Mouse (Mus musculus): ENCODE measurements around the gene Scamp4. TPM values are rescaled to one million over a fixed set of nuclear protein-coding genes. Genes with fewer than 3 reads are reported as not detected.
A peak's percentile ranks its signal among the peaks of the same experiment; 100 is the strongest.
"Not testable (repeated sequence)": the region's sequence is repeated elsewhere in the genome, so short reads cannot be mapped to it uniquely, and the experiment has no call there.

Scamp4 gene
- total RNA-seq, 4 experiments from 2014 or later = 58.7 to 79.9 (median 70.3) TPM

DNA sequence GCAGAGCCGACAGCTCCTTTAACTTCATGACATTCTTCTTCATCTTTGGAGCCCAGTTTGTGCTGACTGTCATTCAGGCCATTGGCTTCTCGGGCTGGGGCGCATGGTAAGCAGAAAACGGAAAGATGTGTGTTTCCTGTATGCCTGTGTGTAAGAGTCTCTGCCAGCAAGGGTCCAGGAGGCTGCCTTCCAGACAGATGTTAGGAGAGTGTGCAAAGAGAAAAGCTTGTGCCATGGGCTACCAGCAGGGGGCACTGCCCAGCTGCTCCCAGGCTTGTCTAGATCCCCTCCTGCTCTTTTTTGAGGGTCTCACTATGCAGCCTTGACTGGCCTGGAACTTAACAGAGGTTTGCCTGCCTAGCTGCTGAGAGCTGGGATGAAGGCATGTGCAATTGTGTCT, 8.4 kb downstream of the Scamp4 start:
- DNase-seq = no peak

DNA sequence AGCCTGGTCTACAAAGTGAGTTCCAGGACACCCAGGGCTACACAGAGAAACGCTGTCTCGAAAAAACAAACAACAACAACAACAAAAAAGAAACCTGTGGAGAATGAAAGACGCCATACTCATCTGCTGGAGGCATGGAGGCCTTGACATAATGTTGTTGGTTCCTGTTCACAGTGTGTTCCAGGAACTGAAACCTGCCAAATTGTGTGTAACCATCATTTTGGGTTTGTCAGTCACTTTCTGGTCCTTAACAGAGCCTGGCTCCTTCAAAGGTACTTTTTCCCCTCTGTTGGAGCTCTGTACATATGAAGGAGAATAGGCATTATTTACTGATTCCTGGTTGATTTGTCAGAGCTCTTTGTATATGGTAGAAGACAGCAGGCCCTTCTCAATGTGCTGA, 9.2 kb downstream of the Scamp4 start:
- no peak for DNase-seq

DNA sequence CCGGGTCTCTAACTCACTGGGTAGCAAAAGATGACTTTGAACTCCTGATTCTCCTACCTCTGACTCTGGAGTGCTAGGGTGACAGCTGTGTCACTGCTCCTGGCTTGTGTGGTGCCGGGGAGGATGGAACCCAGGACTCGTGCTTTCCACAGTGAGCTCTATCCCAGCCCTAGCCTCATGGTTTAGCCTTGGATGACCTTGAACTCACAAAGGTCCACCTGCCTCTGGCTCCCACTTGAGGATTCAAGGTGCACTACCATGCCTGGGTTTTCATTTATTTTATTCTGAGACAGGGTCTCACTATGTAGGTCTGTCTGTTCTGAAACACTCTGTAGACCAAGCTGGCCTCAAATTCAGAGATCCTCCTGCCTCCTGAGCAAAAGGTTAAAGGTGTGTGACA, 11.1 kb downstream of the Scamp4 start:
- DNase-seq = no peak

DNA sequence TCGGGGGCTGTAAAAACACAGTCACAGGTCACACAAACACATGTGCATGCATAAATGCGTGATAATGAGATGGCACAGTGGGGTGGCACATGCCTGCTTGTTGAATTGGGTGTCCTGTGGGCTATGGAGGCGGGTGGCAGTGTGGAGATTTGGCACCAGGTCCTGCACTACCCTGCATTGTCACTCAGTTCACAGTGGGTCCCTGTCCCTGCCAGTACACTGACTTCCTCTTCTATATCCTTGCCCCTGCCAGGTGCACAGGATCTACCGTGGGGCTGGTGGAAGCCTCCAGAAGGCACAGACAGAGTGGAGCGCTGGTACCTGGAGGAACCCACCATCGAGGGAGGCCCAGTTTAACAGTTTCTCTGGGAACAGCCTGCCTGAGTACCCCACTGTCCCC, 11.7 kb downstream of the Scamp4 start:
- no peak for DNase-seq

DNA sequence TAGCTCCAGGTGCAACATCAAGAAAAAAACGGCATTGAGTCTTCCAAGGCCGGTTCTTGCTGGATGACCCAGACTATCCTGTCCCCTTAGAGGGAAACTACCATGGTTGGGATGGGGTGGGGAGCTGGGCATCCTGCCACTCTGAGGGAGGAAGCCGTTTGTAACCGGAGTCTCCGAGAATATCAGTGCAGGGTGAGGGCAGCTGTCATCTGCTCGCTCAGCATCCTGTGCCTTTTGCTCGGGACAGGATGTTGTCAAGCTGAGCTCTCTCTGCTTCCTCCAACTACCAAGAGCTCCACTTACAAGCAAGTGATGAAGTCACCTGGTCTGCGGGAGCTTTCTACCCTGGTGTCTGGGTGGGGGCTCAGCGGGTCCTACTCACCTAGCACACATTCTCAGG, 15.5 kb downstream of the Scamp4 start:
- no peak for DNase-seq

DNA sequence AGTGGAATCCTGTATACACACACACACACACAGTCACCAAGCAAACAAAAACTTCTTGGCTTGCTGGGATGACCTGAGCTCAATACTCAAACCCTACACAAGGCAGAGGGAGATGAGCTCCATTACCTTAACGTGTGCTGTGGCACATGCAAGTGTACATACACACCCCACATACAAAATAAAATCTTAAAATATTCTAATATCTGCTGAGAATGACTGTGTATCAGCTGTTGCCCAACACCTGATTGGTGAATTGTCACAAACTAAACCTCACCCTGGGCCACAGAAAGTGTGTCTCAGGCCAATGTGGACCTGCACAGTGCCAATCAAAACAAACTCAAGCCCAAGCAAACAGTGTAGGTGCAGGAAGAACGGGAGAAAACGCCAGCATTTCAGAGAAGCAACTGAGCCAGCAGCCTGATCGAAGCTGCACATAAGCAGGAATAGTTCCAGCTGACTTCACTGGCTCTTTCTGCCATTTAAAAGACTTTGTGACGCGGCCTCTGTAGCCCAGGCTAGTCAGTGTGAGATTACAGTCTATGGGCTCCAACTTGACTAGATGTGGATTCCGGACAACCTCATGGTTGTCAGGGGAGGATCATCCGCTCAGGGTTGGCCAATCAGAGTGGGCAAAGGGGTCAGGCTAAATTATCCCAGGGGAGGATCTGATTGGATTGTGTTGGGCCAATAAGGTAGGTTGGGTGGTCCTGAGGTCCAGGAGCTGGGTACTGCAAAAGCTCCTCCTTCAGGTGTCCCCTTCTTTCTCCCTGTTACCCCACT, 17.0 kb downstream of the Scamp4 start:
- no peak for DNase-seq

DNA sequence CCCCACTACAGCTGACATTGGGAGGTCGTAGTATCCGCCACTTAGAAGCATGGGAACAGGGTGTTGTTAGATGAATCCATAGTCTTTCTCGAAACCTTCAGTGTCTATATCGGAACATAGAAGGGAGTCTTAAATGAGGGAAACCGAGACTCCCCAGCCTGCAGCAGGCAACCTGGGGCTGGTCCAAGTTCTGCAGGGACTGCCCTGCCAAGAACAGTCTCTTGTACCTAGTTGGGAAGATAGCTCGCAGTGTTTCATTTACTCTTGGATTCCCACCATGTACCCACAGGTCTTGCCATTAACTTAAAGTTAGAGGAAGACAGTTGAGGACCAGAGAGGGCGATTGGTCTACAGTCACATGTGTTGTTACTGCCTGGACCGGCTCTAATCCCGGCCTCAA, 17.7 kb downstream of the Scamp4 start:
- DNase-seq = no peak

DNA sequence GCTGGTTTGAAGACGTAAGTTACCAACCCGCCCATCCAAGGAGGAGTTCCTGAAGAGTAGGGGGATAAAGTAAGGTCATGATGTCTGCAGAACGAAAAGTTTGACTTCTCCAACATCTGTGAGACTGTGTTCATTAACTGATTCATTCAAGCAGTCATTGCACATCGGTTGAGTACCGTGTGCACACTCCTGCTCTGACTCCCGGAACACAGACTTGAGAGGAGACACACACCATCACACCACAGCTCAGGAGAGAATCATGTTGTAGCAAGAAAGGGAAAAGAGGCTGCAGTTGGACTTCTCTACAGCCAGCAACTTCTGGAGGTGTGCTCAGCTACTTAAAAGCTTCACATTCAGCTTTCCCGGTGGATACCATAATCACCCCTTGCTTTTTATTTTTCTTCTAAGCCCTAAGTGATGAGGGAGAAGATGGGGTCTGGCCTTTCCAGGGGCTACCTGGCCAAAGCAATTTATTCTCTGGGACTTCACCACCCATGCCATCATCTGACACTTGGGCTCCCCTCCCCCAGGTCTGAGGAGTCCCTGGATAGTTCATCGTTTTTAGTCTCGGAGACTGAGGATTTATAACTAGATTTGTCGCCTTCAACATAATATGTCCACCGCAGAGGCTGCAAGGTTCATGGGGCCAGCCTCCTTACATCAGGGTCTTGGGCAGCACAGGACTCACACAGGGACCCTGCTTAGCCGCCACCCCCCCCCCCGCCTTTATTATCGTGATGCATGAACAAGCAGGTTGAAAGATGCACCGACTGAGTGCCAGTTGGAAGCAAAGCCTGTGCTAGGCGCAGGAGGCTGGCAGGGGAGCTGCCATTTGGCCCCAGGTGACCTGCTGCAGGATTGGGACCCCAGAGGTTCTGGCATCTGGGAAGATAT, 18.4 kb downstream of the Scamp4 start:
- no peak for DNase-seq

DNA sequence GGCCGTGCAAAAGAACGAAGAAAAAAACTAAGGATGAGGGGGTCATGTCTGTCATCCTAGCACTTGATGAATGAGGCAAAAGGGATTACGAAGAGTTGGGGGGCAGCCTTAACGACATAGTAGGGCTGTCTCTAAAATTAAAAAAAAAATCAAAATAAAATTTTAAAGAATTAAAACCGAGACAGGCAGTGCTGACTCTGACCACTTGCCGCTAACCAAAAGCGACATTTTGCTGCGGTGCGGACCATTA, 18.9 kb downstream of the Scamp4 start:
- no peak for DNase-seq

DNA sequence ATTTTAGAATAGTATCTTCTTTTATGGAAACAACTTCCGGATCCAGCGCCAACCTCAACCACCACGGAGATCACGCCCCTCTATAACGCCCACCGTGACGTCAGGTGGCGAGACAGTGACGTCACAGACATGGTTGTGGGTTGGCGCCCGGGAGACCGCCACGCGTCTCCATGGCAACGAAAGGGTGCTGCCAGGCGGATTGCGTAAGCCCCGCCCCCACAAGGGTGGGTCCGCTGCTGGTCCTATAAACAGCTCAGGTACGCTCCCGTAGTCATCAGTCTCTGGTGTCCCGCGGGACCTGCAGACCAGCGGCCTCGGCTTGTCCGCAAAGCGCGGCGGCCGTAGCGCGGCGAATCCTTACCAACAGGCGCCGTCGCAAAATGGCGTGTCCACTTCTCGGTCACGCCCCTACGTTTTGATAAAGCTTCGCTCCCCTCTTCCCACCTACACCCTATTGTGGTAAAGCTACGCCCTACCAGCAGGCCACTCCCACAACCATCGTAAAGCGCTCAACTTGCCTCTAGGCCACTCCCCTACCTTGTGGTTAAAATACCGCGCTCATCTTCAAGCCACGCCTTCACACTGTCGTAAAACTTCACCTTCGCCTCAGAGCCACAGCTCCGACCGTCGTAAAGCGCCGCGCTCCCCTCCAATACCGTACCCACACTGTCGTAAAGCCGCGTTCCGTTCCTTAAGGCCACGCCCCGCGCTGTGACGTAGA, 19.4 kb downstream of the Scamp4 start:
- DNase-seq = peak; percentile 99

DNA sequence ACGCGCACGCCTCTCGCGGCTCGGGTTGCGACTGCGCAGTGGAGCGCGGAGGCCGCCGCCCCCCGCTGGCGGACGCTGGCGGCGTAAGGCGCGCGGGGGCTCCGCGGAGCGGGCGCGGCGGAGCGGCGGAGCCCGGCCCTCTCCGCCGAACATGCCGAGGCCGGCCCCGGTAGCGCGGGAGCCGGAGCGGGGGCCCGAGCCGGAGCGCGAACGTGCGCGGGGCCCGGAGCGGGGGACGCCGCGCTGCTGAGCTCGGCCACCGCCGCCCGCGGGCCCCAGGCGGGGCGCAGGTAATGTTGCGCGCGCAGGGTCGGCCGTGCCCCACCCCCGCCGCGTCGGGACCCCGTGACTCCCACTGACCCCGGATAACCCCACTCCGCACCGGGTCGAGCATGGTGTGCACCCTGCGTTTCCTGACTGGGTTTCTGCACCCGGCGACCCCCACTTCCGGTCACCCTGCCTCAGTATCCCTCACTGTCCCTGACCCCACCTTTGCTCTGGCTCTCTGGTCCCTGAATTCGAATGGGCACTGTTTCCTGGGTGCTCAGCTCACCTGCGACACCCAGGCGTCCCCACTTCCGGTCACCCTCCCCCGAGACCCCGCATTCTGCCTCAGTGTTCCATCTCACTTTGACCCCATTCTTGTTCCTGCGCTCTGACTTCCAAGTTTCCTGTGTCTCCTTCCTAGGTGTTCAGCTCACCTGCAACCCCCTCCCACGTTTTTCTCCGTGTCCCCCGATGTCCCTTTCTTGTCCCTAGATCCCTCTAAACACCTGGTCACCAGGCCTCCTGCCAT, 20.2 kb downstream of the Scamp4 start, which contains the start of gene Csnk1g2:
Gene Csnk1g2, plus strand, starts transcription at position 178 of the 796 bp plus-strand sequence.
- DNase-seq = peak; percentile 62

DNA sequence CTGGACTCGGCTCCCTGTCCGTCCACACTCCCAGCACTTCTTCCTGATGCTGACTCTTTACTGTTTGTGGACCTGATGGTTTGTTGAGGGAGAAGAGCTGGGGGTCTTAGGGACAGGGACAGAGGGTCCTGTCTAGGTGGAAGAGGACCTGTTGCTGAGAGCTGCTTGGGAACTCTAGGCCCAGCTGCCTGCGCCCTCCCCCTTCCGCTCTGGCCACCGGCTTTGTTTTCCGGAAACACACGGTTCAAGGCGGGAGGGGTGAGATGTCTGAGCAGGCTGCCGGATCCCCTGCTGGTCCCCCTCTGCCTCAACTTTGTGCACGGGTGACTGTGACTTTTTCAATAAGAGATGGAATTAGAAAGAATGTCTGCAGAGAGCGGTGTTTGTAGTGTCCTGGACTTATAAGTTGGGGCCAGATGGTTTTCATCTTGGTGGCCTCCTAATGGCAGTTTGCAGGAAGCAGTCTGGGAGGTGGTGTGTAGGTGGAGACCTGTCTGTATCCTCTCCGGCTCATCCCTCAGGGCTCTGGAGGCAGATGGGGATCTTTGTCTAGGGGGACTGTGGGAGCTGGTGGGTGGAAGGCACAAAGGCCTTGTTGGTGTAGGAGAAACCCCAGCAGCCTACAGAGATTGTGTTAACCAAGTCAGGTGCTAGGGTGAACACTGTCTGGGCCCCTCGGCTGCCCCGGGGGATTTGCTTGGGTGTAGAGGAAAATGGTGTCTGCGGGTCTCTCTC, 21.0 kb downstream of the Scamp4 start:
- DNase-seq = peak; percentile 58

DNA sequence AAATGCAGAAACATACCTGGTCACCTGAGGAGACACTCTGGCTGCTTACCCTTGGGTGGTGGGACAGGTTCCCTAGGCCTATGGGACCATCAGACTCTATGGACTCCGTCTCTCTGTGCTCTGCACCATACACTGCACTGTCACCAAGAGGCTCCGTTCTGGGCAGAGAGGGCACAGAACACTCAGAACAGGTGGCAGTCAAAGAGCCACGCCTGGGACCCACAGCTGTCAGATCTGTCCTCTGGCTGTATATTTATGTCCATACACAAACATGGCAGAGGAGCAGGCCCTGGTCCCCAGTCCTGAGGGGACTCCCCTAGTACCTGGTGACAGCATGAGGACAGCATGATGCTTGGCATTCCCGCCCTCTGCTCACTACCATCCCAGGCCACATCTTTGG, 23.1 kb downstream of the Scamp4 start:
- no peak for DNase-seq

DNA sequence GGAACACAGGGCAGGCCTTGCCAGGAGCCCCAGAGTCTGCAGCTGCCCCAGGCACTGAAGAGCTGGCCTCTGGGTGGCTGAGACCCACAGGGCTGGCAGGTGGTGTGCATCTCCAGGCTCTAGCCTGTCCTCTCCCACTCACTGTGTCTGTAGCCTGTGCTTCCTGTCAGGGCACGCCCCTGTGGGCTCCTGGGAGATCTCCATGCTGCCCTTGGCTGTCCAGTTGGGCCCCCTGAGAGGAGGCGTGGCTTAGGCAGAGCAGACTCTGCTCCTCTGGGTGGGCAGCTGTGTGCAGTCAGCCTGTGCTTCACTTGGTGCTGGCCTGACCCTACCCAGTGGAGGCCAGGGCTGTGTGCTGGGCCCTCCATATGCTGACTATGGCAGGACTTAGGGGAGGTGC, 25.0 kb downstream of the Scamp4 start:
- no peak for DNase-seq

DNA sequence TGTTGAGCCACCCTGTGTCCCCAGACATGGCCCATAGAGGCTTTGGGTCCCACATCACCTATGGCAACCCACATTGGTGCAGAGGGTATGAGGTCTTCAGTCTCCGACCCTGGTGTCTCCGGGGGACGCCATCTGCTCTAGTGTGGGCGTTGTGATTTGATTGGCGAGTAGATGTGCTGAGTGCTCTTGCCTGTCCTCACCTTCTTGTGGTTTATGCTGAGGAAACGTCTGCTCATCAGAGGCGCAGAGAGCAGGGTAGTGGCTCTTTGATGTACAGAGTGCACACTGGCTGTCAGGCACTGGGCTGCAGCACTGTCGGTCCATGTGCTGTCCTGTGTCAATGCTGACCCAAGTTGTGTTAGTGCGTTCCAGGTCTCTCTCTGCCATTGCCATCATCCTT, 26.3 kb downstream of the Scamp4 start:
- DNase-seq = no peak

DNA sequence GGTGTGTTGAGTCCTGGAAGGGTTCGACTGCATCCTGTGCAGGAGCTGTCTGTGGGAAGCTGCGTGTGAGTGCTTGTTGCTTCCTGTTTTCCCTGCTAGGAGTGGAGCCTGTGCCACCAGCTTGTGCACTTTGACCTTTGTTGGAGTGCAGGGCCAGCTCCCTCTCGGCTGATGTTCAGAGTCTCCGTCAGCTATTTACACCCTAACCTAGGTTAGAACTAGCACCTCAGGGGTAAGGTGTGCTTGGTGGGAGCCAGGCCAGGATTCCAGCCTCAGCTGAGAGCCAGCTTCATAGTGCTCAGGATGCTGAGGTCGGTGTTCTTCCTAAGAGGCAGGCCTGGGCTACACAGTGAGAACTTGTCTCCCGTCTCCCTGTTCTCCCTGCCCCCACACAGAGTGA, 32.7 kb downstream of the Scamp4 start:
- no peak for DNase-seq

DNA sequence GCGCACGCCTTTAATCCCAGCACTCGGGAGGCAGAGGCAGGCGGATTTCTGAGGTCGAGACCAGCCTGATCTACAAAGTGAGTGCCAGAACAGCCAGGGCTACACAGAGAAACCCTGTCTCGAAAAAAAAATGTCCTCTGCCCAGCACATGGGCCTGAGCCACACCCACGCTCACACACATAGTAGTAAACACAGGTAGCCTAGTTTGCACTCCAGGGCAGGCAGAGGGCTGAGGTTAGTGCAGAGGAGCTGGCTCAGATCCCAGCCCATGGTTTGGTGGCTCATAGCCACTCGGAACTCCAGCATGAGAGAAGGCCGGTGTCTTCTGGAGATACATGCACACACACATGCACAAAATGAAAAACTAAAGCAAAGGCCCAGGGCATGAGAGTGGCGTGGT, 44.3 kb downstream of the Scamp4 start:
- no peak for DNase-seq

DNA sequence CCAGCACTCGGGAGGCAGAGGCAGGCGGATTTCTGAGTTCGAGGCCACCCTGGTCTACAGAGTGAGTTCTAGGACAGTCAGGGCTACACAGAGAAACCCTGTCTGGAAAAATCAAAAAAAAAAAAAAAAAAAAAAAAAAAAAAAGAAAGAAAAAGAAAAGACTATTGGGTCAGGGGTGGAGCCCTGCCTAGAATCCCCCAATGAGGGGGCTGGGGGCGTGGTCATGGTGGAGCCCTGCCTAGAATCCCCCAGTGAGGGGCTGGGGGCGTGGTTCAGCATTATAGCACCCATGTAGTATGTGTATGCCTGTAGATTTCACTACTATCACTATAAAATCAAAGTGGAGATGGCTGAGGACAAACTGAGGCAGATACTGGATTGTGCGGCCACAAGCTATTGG, 47.2 kb downstream of the Scamp4 start:
- not testable (repeated sequence) for DNase-seq

DNA sequence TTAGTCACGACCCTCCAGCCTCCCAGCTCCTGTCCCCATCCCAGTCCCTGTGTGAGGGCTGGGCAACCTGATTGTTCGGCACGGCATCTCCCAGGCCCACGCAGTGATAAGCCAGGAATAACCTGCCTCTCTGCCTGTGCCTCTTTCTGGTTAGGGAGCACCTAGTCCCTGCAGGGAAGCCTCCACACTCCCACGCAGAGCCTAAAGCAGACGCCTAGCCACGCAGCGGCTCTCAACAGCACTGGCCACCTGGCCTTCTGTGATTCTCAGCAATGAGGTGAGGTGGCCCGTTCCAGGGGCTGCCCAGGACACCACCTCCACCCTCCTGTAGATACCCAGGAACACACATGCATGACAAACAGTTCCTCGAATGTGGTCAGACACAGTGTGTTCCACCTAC, 47.7 kb downstream of the Scamp4 start:
- no peak for DNase-seq

DNA sequence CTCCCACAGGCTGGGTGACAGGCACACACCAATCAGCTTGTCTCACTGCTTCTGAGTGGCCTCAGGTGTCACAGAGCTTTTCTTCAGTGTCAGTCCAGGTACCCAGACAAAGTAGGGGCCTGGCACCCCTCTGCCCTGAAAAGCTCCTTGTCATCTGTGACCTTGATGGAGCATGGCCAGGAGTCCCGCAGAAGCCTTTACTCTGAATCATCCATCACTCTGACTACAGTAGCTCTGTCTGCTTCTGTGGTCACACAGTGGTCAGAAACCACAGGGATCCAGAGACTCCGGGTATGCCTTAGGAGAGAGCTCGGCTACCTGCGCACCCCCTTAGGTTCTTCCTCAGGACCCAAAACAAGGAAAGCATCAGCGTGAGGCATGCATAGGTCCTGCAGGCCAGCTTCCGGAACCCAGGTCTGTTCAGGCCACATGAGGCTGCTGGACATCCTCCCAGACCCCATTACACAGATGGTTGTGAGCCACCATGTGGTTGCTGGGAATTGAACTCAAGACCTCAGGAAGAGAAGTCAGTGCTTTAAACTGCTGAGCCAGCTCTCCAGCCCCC, 50.6 kb downstream of the Scamp4 start:
- no peak for DNase-seq

DNA sequence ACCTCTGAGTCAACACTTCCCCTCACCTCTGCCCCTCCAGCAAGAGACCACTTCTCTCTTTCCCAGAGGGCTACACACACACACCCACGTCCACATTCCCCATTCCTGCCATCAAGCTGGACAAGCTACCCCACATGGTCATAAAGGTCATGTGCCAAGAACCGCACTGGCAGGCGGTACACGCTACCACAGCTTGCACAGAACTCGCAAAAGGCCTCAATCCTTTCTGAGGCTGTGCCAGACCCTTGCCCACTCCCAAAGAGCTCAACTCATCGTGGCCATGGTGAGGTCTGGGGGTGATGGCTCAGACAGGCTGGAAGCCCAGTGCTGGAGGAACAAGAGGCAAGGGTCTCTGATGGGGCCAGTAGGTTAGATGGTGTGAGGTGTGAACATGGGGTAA, 52.2 kb downstream of the Scamp4 start:
- no peak for DNase-seq
